Mouse (Mus musculus) urinary bladder, postnatal 0 days (tissue): ENCODE results near the gene Gm28044. TPM values are rescaled to one million over a fixed set of nuclear protein-coding genes. Genes with fewer than 3 reads are reported as not detected.

Experiments
- polyA plus RNA-seq: library from polyadenylated mRNA; unstranded; fragments of >200 nt; fragmentation: Nextera tagmentation; extraction: Ambion mirVana; gene quantifications from 2 replicates; pipeline ENCODE4 v1.2.1, GENCODE M21; 2015

Gene Gm28044
- polyA plus RNA-seq, result 0.52 TPM in 1 of 2 replicates, not detected in the other

DNA sequence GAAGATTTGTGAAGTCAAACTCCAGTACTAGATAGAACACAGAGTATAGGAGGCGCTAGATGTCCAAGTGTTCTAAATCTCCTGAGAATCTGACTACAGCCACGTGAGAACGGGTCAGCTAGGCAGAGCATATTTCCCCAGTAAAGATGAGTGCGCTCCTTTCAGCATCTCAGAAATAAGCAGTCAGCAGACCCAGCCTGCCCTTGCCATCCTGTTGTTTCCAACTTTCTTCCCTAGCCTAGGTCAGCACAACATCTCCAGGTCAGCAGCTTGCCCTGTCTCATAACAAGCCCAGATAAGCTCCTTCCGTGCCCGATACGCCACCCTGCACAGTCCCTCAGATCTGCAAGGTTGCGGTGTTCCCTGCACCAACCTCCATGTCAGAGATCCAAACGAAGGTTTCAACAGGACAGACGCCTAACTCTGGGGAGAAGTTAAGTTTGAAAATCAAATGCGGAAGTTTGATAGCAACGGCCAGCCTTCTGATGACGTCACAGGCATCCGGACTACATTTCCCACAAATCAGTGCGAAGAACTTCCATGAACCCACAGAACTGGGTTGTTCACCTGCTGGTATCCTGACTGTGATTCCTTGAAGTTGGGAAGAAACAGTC lies at the start of gene Gm28044, which contains the start of gene Zfp953:
TSS of gene Gm28044 (minus strand) at position 406 of the 614 bp plus-strand sequence.
TSS of gene Zfp953 (minus strand) at position 475 of the 614 bp plus-strand sequence.

DNA sequence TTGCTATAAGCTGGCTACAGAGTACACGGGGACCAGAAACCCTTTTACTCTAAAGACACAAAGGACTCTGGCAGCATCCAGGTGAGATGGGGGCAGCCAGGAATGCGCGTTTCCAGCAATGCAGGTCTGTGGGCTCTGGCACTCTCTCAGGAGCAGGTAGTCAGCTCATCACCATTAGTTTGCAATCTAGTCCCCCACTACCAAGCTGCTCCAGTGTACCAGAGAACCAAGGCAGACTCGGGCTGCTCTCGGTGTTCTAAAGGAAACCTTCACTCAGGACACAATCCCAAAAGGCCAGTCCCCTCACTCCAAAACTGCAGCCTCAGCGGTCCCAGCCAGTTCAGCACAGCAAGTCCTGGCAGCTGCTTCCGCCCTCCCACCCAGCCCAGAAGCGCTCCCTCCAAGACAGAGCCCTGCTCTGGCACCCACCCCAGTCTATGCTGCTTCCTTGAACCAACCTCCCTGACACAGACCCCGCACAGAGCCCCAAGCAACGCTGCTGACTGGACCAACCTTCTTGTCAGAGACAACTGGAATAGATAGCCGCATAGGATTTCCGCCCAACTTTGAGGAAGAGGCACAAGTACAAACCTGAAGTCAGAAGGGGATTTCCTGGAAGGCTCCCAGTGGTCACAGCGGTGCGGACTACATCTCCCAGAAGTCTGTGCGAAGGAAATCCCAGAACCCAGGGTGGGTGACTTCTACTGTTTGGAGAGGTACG lies 39.0 kb upstream of the Gm28044 start, which contains the start of gene Zfp429:
TSS of gene Zfp429 (minus strand) at position 637 of the 721 bp plus-strand sequence.

DNA sequence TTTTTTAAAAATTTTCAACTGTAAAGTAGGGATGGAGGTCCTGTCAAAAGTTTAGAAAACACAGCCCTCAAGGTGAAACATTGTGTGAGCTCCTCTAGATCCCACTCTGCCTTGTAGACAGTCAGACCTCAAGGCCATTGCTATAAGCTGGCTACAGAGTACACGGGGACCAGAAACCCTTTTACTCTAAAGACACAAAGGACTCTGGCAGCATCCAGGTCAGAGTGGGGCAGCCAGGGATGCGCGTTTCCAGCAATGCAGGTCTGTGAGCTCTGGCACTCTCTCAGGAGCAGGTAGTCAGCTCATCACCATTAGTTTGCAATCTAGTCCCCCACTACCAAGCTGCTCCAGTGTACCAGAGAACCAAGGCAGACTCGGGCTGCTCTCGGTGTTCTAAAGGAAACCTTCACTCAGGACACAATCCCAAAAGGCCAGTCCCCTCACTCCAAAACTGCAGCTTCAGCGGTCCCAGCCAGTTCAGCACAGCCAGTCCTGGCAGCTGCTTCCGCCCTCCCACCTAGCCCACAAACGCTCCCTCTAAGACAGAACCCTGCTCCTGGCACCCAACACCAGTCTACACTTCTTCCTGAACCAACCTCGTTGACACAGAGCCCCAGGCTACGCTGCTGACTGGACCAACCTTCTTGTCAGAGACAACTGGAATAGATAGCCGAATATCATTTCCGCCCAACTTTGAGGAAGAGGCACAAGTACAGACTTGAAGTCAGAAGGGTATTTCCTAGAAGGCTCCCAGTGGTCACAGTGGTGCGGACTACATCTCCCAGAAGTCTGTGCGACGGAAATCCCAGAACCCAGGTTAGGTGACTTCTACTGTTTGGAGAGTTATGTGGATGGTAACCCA lies 14.9 kb upstream of the Gm28044 start, which contains the start of the genes Gm28041 and Zfp456:
TSS of gene Gm28041 (minus strand) at position 684 of the 862 bp plus-strand sequence.
TSS of gene Zfp456 (minus strand) at position 761 of the 862 bp plus-strand sequence.

DNA sequence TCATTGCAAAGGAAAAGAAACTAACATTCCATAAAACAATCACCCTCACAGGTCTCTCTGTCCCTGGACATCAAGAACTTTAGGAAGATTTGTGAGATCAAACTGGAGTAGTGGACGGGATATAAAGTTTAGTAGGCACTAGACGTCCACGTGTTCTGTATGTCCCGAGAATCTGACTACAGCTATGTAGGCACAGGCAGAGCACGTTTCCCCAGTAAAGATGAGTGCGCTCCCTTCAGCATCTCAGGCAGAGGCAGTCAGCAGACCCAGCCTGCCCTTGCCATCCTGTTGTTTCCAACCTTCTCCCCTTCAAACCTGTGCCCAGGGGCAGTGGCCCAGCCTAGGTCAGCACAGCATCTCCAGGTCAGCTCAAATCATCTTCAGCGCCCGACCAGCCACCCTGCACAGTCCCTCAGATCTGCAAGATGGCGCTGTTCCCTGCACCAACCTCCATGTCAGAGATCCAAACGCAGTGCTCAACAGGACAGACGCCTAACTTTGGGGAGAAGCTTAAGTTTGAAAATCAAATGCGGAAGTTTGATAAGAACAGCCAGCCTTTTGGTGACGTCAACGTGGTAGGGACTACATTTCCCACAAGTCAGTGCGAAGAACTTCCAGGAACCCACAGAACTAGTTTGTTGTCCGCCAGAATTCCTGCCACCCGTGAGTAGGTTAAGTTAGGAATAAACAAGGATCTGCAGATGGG lies 28.2 kb downstream of the Gm28044 start, which contains the start of gene Zfp595:
TSS of gene Zfp595 (minus strand) at position 552 of the 706 bp plus-strand sequence.

DNA sequence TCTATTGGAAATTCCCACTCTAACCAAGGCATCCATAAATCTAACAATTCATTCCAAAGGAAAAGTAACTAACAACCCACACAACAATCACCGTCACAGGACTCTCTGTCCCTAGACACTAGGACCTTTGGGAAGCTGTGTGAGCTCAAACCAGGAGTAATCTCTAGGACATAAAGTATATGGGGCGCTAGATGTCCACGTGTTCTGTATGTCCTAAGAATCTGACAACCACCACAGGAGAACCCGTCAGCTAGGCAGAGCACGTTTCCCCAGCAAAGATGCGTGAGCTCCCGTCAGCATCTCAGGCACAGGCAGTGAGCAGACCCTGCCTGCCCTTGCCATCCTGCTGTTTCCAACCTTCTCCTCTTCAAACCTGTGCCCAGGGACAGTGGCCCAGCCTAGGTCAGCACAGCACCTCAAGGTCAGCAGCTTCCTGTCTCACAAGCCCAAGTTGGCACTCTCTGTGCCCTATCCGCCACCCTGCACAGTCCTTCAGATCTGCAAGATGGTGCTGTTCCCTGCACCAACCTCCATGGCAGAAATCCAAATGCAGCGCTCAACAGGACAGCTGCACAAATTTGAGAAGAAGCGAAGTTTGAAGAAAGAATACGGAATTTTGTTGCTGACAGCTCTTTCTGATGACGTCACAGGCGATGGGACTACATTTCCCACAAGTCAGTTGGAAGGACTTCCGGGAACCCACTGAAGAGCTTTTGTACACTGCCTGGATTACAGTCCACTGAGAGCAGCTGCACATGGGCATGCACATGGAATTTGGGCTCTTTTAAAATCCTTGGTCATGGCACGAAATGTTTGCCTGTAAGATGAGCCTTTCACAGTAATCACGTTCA lies 54.3 kb downstream of the Gm28044 start, which contains the start of gene Zfp457:
TSS of gene Zfp457 (minus strand) at position 664 of the 851 bp plus-strand sequence.

DNA sequence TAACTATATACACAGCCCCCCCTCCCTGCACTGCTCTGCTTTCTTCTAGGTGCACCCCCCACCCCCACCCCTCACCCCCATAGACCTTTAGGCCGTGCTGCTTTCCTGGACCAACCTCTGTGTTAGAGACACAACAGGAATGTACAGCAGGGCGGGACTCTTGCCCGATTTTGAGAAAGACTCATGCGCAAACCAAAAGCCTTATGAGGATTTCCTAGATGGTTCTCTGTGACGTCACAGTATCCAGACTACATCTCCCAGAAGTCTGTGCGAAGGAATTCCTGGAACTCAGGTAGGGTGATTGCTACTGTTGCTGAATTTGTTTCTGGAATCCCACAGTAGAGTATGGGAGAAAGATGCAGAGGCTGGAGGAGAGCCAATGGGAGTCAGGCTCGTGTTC lies 82.0 kb downstream of the Gm28044 start, which contains the start of gene Zfp458:
TSS of gene Zfp458 (minus strand) at position 153 of the 400 bp plus-strand sequence.

Other genes with a start within 250 kb of the Gm28044 start
- gene Rslcan18, start 244.3 kb downstream of the Gm28044 start, polyA plus RNA-seq, result 0.08 and 0.14 TPM in 2 replicates
- gene Zfp759, start 238.9 kb downstream of the Gm28044 start, polyA plus RNA-seq, result 0.50 and 0.55 TPM in 2 replicates
- gene Rsl1, start 187.4 kb downstream of the Gm28044 start, polyA plus RNA-seq, result 3.3 and 3.8 TPM in 2 replicates
- gene Zfp455, start 166.0 kb downstream of the Gm28044 start, polyA plus RNA-seq, result 0.47 and 0.77 TPM in 2 replicates
- 0.46 and 1.0 TPM in 2 replicates for gene Zfp458, start 82.1 kb downstream of the Gm28044 start, polyA plus RNA-seq
- gene Zfp457, start 54.1 kb downstream of the Gm28044 start, polyA plus RNA-seq, result 0.30 TPM in 1 of 2 replicates, not detected in the other
- gene Zfp595, start 28.0 kb downstream of the Gm28044 start, polyA plus RNA-seq, result 1.1 TPM in 2 replicates
- 0.45 and 0.47 TPM in 2 replicates for gene Zfp953, start 69 bp upstream of the Gm28044 start, polyA plus RNA-seq
- gene Gm28041, start 15.2 kb upstream of the Gm28044 start, polyA plus RNA-seq, result 0.22 and 0.26 TPM in 2 replicates
- gene Zfp456, start 15.3 kb upstream of the Gm28044 start, polyA plus RNA-seq, result 0.43 and 0.44 TPM in 2 replicates
- 3.5 and 3.6 TPM in 2 replicates for gene Zfp429, start 39.3 kb upstream of the Gm28044 start, polyA plus RNA-seq
- 0.48 and 1.3 TPM in 2 replicates for gene Zfp459, start 60.9 kb upstream of the Gm28044 start, polyA plus RNA-seq
- 4.8 and 5.0 TPM in 2 replicates for gene Zfp874a, start 91.1 kb upstream of the Gm28044 start, polyA plus RNA-seq
- 1.7 and 1.9 TPM in 2 replicates for gene Zfp874b, start 123.7 kb upstream of the Gm28044 start, polyA plus RNA-seq
- 5.0 and 5.2 TPM in 2 replicates for gene Zfp58, start 140.0 kb upstream of the Gm28044 start, polyA plus RNA-seq
- gene Gm26965, start 165.6 kb upstream of the Gm28044 start, polyA plus RNA-seq, result not detected in 2 replicates
- gene Zfp87, start 165.6 kb upstream of the Gm28044 start, polyA plus RNA-seq, result 26.4 and 29.8 TPM in 2 replicates
- gene Zfp748, start 193.3 kb upstream of the Gm28044 start, polyA plus RNA-seq, result 4.0 and 5.1 TPM in 2 replicates
- 1.7 and 1.9 TPM in 2 replicates for gene Zfp729b, start 249.2 kb upstream of the Gm28044 start, polyA plus RNA-seq